Mouse (Mus musculus) lung, embryonic 16.5 days (tissue): ENCODE results near the gene 4833439L19Rik. TPM values are rescaled to one million over a fixed set of nuclear protein-coding genes. Genes with fewer than 3 reads are reported as not detected.

Experiments used
- ATAC-seq: fragments of 200-750 bp; cut with Nextera tagmentation; 2 replicates; pipeline ENCODE4 v1.8.0; 2017; ENCODE audit warnings: low read depth, mild to moderate bottlenecking, moderate library complexity
- H3K27ac ChIP-seq: fragments of 300-500 bp; sonication (generic); 2 replicates; pipeline ENCODE4 v1.5.1; 2014; ENCODE audit warnings: mild to moderate bottlenecking, control low read depth, low read length
- H3K27me3 ChIP-seq: fragments of 300-500 bp; sonication (generic); 2 replicates; pipeline ENCODE4 v1.6.1; 2014; ENCODE audit warnings: low read depth, low read length, mixed read lengths; ENCODE audit not compliant: control insufficient read depth, insufficient read depth
- H3K36me3 ChIP-seq: fragments of 300-500 bp; sonication (generic); 2 replicates; pipeline ENCODE4 v1.6.1; 2014; ENCODE audit warnings: low read length; ENCODE audit not compliant: control insufficient read depth, insufficient read depth
- H3K4me1 ChIP-seq: fragments of 300-500 bp; sonication (generic); replicated peaks from 2 replicates; pipeline ENCODE4 v1.6.1; 2014; ENCODE audit warnings: low read length, mixed read lengths; ENCODE audit not compliant: control insufficient read depth, insufficient read depth
- H3K4me2 ChIP-seq: fragments of 300-500 bp; sonication (generic); 2 replicates; pipeline ENCODE4 v1.6.1; 2014; ENCODE audit warnings: low read depth, low read length, control low read depth
- H3K4me3 ChIP-seq: fragments of 300-500 bp; sonication (generic); 2 replicates; pipeline ENCODE4 v1.5.1; 2014; ENCODE audit warnings: mild to moderate bottlenecking, low read length, control low read depth
- H3K9ac ChIP-seq: fragments of 300-500 bp; sonication (generic); 2 replicates; pipeline ENCODE4 v1.6.1; 2014; ENCODE audit warnings: low read length, control low read depth
- H3K9me3 ChIP-seq: fragments of 300-500 bp; sonication (generic); 2 replicates; pipeline ENCODE4 v1.6.1; 2016; ENCODE audit warnings: low read length; ENCODE audit not compliant: control insufficient read depth
- WGBS: fragments of 180-500 bp; shearing (Covaris S2); extraction: QIAGEN DNeasy Blood & Tissue Kit; methylation state at CpG from one replicate; pipeline ENCODE4 v1.1.7; 2014; 5-methylcytosine and 5-hydroxymethylcytosine counted together
- polyA plus RNA-seq: library from polyadenylated mRNA; unstranded; fragments of >200 nt; fragmentation: Nextera tagmentation; extraction: Ambion mirVana; gene quantifications from 2 replicates; pipeline ENCODE4 v1.2.1, GENCODE M21; 2015

Gene 4833439L19Rik
- polyA plus RNA-seq, 1 experiment from 2014 or later = 130 TPM

DNA sequence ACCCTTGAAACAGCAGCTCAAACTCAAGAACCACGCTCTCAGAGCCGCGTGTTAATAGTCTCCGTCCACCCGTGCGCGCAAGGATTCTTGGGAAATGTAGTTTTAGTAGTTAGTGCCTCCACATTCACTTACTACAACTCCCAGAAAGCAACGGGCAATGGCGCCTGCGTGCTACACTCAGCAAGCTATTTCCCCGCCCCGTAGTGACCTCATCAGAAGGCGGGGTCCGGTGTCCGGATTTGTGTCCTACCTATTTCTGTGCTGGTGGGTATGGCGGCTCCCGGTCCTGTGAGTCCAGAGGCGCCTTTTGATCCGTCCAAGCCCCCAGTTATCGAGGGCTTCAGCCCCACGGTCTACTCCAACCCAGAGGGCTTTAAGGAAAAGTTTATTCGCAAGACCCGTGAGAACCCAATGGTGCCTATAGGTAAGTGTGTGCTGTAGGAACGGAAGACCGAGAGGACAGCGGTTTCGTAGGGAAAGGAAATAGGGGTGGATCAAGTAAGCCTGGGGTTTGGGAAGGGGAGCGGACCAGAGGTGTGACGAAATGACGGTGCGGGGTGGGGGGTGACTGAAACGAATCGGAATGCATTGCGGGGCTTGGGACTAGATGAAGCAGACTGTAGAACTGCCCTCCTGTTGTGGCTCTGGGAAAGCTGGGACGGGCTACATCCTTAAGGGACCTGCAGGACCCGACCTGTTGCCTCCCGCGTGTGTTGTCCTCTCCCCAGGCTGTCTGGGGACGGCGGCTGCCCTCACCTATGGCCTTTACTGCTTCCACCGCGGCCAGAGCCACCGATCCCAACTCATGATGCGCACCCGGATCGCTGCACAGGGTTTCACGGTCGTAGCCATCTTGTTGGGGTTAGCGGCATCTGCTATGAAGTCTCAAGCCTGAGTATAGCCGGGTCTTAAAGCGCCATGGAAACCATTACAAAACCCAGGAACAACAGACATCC lies 25.0 kb upstream of the 4833439L19Rik start, which contains the start of the genes Nop16 and Higd2a:
Gene Nop16, minus strand, starts transcription at position 95 of the 956 bp plus-strand sequence.
Gene Higd2a, plus strand, starts transcription at position 212 of the 956 bp plus-strand sequence.
- peak; percentile 98 for ATAC-seq
- Histone ChIP-seq H3K27me3 (no peaks in the 10 kb centered on the region), H3K4me2 (peak within 1 kb of the TSS; percentile 82), H3K4me3 (peak within 1 kb of the TSS; percentile 90), H3K4me1 (peaks cover 11% of the 10 kb centered on the region), H3K9me3 (no peaks in the 10 kb centered on the region), H3K36me3 (no peaks in the 10 kb centered on the region; the same call in 1 of the 2 replicates), H3K27ac (peak within 1 kb of the TSS; percentile 63), H3K9ac (peak within 1 kb of the TSS; percentile 90)
- WGBS = under 1% methylated on average over 51 of the region's 51 CpGs

DNA sequence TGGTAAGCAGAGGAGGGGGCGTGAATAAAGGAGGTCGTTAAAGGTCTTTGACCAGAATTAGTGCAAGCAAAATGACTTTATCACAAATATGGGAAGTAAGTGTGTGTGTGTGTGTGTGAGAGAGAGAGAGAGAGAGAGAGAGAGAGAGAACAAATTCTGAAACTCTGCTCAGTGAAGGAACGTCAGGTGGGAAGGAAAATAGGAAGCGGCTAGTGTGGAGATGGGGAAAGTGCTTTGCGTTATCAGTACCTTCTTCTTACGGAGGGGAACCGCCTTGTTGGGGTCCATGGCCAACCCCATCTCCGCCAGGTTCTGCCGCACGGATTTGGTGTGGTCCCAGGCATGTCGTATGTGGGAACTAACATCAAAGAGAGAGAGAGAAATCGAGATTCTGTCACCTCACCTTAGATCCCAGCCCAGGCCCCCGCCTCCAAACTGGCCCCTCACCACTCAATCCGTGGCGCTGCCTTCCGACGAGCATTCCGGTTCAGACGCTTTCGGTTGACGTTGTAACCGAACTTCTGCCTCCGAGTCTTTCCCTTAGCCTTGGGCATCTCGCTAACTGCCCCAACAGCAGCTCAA lies 24.3 kb upstream of the 4833439L19Rik start:
- Histone ChIP-seq H3K27me3 (no peaks in the 10 kb centered on the region), H3K9me3 (no peaks in the 10 kb centered on the region), H3K4me2 (peak overlapping the region; percentile 67), H3K4me1 (peaks cover 11% of the 10 kb centered on the region), H3K27ac (peak overlapping the region; percentile 40; the same call in 1 of the 2 replicates), H3K4me3 (peak overlapping the region; percentile 90), H3K9ac (peak overlapping the region; percentile 77), H3K36me3 (peaks cover 5% of the 10 kb centered on the region; the same call in 1 of the 2 replicates)
- 1% methylated on average over 23 of the region's 24 CpGs for WGBS
- no peak; the same call in none of the 2 replicates for ATAC-seq

DNA sequence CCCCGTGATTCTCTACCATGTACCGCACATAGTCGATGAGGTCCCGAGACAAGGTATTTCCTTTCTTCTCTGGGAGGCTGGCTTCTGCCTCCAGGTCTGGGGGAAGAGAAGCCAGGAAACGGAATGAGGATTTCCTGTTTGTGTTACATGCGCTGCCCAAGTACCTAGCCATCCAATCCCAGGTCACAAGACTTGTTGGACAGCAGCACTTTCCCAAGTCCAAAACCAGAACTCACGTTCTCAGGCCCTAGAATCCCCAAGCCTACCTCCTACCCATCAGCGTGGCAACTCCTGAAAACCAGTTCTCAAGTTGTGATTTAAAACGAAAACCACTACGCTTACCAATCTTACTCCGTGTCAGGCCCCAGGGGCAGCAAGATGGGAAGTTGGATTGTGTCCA lies 20.6 kb upstream of the 4833439L19Rik start:
- 71% methylated on average over 11 of the region's 11 CpGs for whole genome bisulfite sequencing
- Histone ChIP-seq H3K36me3 (peaks cover 16% of the 10 kb centered on the region), H3K9ac (no peak overlapping the region), H3K4me1 (peaks cover 9% of the 10 kb centered on the region), H3K4me2 (no peak overlapping the region), H3K27ac (no peak overlapping the region), H3K9me3 (no peaks in the 10 kb centered on the region), H3K4me3 (no peak overlapping the region), H3K27me3 (no peaks in the 10 kb centered on the region)
- no peak for ATAC-seq

DNA sequence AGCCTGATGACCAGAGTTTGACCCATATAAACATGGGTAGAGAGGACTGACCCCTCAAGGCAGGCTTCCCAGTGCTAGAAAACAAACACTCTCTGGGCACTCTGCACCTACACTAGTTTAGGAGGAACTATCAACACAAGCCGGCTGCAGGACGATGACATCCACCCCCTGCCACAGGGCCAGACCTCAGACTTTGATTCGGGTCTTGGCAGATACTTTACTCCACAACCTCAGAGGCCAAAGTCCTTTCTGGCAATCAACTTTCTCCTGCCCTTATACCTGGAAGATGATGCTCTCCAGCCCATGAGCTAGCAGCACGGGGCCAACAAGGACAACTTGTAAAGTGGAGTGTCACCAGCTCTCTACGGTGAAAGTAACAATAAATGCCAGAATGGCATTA lies 17.6 kb upstream of the 4833439L19Rik start:
- no peak for ATAC-seq
- no peak overlapping the region for H3K9ac ChIP-seq
- peaks cover 27% of the 10 kb centered on the region for H3K36me3 ChIP-seq
- no peaks in the 10 kb centered on the region for H3K27me3 ChIP-seq
- H3K27ac ChIP-seq = no peak overlapping the region
- peaks cover 5% of the 10 kb centered on the region; the same call in 1 of the 2 replicates for H3K4me1 ChIP-seq
- 77% methylated on average over 5 of the region's 5 CpGs for WGBS
- H3K9me3 ChIP-seq = no peaks in the 10 kb centered on the region
- no peak overlapping the region for H3K4me2 ChIP-seq
- no peak overlapping the region for H3K4me3 ChIP-seq

DNA sequence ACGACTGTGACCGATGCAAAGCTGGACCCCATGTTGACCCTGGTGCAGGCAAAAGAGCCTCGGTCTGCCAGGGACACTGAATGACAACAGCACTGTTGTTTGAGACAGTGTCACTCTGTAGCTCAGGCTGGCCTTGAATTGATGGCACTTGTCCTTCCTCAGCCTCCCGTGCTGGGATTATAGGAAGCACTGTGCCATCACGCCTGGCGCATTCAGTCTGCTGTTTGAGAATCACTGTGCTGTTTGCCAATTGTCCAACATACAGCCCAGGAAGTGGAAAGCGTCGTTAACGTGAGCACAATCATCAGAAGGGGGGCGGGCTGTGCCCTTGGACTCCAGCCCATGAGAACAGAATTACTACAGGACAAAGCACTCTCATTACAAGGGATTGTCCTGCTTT lies 16.9 kb upstream of the 4833439L19Rik start:
- Histone ChIP-seq H3K27me3 (no peaks in the 10 kb centered on the region), H3K4me1 (peaks cover 5% of the 10 kb centered on the region; the same call in 1 of the 2 replicates), H3K4me3 (no peak overlapping the region), H3K9me3 (no peaks in the 10 kb centered on the region), H3K36me3 (peaks cover 27% of the 10 kb centered on the region), H3K4me2 (no peak overlapping the region), H3K9ac (no peak overlapping the region), H3K27ac (no peak overlapping the region)
- WGBS = 53% methylated on average over 10 of the region's 10 CpGs
- no peak for ATAC-seq

DNA sequence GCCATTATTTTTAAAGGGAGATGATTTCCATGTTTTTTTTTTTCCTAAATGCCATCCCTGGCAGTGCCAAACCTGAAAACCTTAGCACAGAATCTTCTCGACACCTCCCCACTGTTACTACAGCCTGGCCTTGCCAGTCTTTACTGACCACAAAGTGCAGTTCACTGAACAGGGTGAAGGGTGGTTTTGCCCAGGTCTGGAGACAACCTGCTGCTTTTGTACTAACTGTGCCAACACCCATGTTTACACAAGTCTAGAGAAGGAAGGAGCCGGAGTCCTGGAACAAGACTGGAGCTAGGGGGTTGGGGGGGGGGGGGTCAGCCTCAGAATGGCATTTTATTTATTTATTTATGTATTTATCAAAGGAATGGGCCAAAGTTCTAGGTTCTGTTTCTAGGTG lies 16.1 kb upstream of the 4833439L19Rik start:
- Histone ChIP-seq H3K27me3 (no peaks in the 10 kb centered on the region), H3K4me2 (no peak overlapping the region), H3K9me3 (no peaks in the 10 kb centered on the region), H3K9ac (no peak overlapping the region), H3K4me1 (peaks cover 9% of the 10 kb centered on the region), H3K36me3 (peaks cover 27% of the 10 kb centered on the region), H3K27ac (peak overlapping the region; percentile 19; the same call in 1 of the 2 replicates), H3K4me3 (no peak overlapping the region)
- ATAC-seq = peak; percentile 48
- 41% methylated on average over 2 of the region's 2 CpGs for WGBS

DNA sequence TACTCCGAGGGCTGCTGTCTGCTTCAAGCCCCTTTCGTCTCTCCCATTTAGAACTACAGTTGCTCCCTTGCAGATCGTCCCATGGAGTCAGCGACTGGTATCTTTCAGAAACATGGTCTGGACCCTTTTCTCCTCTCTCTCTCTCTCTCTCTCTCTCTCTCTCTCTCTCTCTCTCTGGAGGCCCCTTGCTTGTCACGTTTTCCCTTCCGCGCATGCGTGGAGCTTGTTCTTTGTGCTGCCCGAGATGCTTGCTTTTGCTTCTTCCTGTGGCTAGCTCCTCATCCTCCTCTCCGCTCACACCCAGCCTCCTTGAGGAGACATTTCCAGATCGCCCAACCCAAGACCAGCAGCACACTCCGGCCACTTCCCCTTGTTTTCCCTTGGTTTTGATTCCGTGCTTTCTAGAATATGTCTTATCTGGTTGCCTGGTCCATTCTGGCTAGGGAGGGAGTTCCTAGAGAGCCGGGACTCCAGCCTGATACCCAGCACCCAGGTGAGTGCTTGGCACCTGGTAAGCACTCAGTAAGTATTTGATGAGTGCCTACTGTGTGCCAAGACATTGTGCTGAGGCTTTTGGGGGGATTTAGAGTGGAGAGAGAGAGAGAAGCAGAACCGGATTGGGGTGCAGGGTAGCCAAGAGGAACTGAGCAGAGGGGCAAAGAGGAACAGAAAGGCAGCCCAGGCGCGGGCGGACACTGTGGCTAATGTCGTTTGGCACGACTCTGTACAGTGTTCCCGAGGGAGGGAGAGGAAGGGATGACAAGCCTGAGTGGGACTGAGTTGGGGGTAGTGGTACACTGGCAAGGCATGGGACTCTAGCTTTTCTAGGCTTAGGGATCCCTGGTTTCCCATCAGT lies 12.6 kb upstream of the 4833439L19Rik start:
- H3K9ac ChIP-seq = no peak overlapping the region
- no peak overlapping the region for H3K27ac ChIP-seq
- no peak for ATAC-seq
- no peaks in the 10 kb centered on the region for H3K27me3 ChIP-seq
- peaks cover 20% of the 10 kb centered on the region for H3K4me1 ChIP-seq
- no peak overlapping the region for H3K4me2 ChIP-seq
- peaks cover 13% of the 10 kb centered on the region for H3K36me3 ChIP-seq
- WGBS = 77% methylated on average over 21 of the region's 21 CpGs
- no peaks in the 10 kb centered on the region for H3K9me3 ChIP-seq
- no peak overlapping the region for H3K4me3 ChIP-seq

DNA sequence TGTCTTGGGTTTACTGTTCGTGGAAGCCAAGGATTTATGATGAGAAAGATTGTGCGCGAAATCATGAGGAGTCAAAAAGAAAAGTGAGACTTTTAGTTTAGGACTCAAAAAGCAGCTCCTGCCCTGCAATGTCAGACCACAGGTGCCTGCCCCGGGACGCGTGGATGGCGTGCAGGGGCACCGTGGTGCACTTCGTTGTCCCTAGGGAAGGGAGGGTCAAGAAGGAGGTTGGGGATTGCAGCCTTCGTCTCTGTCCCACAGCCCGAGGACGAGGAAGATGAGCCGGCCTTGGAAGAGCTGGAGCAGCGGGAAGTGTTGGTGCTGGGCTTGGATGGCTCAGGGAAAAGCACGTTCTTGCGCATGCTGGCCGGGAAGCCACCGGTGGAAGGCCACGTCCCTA lies 10.3 kb upstream of the 4833439L19Rik start:
- Histone ChIP-seq H3K36me3 (peaks cover 9% of the 10 kb centered on the region), H3K9me3 (no peaks in the 10 kb centered on the region), H3K4me2 (peak overlapping the region; percentile 95), H3K4me1 (peaks cover 15% of the 10 kb centered on the region), H3K9ac (peak overlapping the region; percentile 95), H3K4me3 (peak overlapping the region; percentile 87), H3K27me3 (no peaks in the 10 kb centered on the region), H3K27ac (peak overlapping the region; percentile 69)
- WGBS = under 1% methylated on average over 19 of the region's 19 CpGs
- peak; percentile 29 for ATAC-seq
